Mouse (Mus musculus) left cerebral cortex, postnatal 25 days (tissue): Measurements from ENCODE around the gene Iqsec1. TPM values are rescaled to one million over a fixed set of nuclear protein-coding genes. Genes with fewer than 3 reads are reported as not detected.

Experiments used
- DNase-seq, 2 experiments: peaks; one replicate each; pipeline ENCODE4 v3.0.0; 2022; ENCODE audit warnings: low spot score in 2 of 2, mixed read lengths in 1 of 2
- intact Hi-C: fragments of 180-260 bp; cut with DNase I; formaldehyde crosslinking; loops from one replicate; pipeline ENCODE4 v1.15.1; 2025
- total RNA-seq, 2 experiments: library from RNA; stranded (reverse); gene quantifications; 2 replicates each; pipeline ENCODE4 v1.2.3; 2021

The Iqsec1 gene
- total RNA-seq, 2 experiments from 2014 or later = 317 to 348 TPM

DNA sequence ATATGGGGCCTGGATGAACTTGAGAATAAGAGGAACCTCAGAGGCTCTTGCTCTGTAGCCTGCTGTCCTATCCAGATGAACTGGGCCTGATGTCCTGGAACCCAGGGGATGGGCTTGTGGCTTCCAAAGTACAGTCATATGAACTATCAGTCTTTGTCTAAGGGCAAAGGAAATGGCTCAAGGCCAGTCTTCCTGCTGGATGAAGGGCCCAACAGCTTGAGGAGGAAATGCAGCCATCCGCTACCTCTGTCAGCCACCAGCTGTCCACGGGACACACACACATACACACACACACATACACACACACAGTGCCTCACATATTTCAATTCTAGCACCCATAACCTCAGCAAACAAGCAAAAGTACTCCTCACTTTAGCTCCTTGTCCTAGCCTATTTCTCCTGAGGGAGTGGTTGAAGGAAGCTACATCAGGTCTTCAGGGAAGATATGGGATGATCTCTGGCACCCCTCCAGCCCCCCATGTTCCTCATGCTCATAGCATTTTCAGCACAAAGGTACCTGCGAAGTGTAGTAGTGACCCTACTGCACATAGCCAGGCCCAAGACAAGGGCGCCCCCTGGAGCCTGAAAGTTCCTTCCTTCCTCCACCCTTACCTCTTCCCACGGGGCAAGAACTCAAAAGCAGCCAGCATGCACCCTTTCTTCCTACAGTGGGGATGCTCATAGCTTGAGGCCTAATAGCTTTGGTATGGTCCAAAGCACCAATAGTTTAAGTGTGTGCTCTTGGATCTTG lies 267.3 kb downstream of the Iqsec1 start:
- intact Hi-C loops = no loop called here
- no peak for DNase-seq

GRCm38 (mm10) chr6:90720201-90720600 lies 268.3 kb downstream of the Iqsec1 start:
- intact Hi-C loops = no loop called here

DNA sequence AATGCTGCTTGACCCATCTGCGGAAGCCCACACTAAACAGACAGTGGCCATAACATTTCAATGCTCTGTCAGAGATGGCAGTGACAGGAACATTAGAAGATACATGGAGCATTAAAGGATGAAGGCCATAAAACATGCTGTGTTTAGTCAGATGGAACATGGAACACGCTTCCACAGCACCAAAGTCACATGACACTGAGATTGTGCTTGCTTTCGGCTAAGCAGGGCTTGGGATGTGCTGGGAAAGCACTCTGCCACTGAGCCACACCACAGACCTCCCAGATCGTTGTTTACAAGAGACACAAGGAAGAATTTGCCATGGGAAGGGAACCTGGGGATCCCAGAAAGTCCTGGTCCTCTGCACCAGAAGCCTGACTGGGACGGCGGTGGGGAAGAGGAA lies 269.1 kb downstream of the Iqsec1 start:
- intact Hi-C loops = no loop called here
- no peak for DNase-seq

More at GRCm38 (mm10) chr6:90720201-90720600, 268.3 kb downstream of the Iqsec1 start:
- no peak for DNase-seq

DNA sequence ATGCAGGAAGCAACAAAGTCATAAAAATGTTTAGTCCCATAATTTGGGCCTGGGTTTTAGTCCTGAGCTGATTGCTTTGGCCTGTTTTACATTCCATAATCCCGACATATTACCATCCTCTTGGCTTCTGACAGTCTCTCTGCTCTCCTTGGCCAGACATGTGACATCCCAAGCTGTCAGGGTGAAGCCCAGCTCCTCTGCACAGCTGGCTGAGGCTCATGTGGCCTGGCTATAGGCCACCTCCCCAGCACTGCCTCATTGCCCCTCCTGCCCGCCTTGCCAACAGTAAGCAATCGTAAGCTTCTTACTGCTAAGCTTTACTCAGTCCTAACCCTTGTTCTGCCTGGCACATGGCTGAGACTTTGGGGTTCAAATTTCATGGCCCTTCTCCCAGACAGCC lies 270.0 kb downstream of the Iqsec1 start:
- intact Hi-C loops = no loop called here
- DNase-seq = no peak

GRCm38 (mm10) chr6:90717711-90718110 lies 270.8 kb downstream of the Iqsec1 start:
- intact Hi-C loops = no loop called here
- DNase-seq = no peak

- intact Hi-C loops = no loop called here
- DNase-seq = no peak
Measured at GRCm38 (mm10) chr6:90716853-90717252, 271.6 kb downstream of the Iqsec1 start.

GRCm38 (mm10) chr6:90716066-90716704 lies 272.3 kb downstream of the Iqsec1 start:
- intact Hi-C loops = no loop called here
- DNase-seq = peak in 1 of 2 experiments; percentile 24

DNA sequence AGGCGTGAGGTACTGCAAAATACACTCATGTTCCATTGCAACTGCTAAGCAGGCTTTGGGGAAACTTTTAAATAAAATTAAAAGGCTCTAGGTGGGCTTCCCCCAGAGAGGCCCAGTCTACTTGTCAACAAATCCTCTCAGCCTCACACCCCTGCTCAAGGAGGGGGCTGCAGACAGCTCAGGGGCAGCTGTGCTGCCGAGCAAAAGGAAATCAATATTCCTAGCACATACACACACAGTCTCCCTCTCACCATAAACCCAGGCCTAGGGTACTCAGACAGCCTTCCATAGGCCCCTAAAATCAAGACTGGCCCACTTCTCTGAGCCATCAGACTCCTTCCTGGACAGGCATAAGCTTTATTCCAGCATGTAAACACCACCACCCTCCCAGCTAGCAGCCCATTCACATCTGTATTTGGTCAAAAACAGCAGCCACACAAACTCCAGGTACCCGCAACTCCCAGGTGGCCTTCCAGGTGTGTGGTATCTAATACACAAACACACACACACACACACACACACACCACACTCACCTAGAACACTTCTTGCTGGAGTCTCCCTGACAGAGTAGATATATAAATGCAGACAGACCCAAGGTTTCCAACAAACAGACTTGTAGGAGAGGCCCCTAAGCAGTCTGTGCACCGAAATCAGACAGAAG lies 273.1 kb downstream of the Iqsec1 start:
- intact Hi-C loops = no loop called here
- DNase-seq = no peak

GRCm38 (mm10) chr6:90713650-90714049 lies 274.8 kb downstream of the Iqsec1 start:
- no peak for DNase-seq
- intact Hi-C loops = no loop called here

DNA sequence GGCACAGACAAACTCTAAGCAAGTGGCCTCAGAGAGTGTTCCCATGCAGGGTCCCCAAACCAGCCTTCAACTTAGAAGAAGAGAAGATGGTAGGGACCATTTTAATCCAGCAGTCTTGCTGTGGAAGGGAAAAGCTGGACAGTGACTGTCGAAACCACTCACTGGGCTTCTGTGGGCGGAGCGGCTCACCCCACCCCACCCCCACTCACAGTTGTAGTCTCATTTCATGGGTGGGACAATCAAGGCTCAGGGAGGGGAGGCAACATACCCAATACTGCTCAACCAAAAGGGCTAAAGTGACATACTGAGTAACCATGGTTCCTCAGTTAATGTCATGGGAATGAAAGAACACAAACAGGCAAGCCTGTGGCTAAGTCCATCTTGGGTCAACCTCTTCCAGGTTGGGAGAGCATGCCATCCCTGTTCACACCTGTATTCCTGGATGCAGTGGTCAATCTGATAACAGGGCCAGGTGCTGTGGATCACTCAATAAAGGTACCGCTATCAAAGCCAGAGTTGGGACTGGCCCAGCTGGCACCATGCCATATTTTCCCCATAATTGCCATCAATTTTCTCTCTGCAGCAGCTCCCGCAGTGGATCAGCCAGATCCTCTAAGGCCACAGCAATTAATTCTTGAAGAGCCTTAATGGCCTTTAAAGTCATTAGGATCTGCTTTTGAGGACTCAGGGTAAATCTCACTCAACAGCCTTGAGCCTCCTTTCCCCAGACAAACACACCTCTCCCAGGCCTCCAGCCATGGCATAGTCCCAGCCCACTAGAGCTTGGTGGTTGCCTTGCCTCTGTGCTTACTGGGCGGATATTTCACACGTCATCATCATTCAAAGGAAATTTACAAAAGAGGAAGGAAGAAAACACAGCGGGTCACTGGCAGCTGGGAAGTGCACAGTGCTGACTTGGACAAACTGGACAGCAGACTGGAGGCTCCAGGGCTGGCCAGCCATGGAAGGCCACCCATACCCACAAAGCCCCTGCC lies 275.7 kb downstream of the Iqsec1 start:
- intact Hi-C loops = no loop called here
- DNase-seq = no peak

DNA sequence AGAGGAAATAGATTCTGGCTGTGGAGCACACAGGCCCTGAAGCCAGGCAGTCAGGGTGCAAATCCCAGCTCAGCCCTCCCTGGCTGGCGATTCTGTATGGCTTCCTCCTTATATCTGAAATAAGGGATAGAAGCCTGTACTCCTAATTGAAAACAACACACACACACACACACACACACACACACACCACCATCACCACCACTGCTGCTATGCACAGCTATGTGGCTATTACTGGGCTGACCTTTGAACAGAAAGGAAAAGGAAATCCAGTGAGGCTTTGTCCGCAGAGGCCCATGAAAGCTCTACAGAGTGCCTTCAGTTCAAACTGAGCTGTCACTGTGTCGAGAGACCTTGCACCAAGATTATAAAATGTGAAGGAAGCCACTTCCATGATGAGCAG lies 276.4 kb downstream of the Iqsec1 start:
- DNase-seq = no peak
- intact Hi-C loops = no loop called here

- intact Hi-C loops = no loop called here
- no peak for DNase-seq
Measured at GRCm38 (mm10) chr6:90711476-90712035, 276.9 kb downstream of the Iqsec1 start.

DNA sequence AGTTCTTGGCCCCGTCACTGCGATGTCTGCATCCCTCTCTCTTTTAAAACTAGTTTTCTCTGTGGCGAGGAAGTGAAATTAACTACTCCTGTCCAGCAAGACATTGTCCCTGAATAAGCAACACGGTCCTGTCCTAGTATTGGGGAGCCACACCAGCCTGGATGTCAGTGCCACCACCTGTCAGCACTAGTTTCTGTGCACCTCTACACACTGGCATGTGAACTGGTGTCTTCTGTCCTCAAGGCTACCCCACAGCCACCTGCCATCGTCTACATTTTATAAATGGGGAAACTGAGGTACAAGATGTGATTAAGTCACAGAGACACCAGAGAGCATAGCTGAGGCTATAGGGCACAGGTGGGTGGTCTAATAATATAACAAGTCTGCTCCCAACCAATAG lies 277.7 kb downstream of the Iqsec1 start:
- intact Hi-C loops = no loop called here
- no peak for DNase-seq

DNA sequence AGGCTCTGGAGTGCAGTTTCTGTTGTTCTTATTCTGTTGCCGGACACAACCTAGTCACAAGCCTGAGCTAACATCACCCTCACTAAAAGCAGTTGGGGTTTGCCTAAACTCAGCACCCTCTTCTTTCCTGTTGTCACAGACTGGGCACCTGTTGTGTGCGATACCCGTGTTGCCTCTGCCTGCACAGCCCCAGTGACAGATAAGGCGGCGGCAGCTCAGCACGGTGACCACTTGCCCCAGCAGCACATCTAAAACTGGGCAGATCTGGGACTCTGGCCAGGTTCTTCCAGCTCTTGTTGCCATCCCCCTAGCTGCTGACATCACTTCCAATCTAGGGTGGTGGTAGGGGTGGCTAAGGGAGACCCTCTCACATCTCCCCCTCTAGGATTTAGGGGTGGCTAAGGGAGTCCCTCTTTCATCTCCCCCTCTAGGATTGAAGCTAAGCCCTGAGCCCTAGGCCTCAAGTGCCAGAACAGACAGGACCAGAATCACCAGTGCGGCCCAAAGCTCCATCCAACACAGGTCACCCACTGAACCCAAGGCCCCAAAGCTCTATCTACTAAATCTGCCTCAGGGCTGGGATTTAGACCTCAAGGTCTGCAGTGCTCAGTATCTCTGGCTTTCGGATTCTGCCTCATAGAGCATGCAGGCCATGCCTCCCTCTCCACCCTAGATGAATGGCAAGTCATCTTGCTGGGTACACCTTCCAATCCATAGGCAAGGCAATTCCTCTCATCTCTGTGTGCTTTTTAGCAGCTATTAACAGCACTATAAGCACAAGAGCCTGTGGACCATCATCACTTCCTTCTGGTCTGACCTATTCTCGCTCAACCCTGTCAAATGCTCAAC lies 278.3 kb downstream of the Iqsec1 start:
- intact Hi-C loops = no loop called here
- DNase-seq = no peak

GRCm38 (mm10) chr6:90708061-90708618 lies 280.3 kb downstream of the Iqsec1 start:
- DNase-seq = no peak
- intact Hi-C loops = no loop called here

GRCm38 (mm10) chr6:90707143-90707542 lies 281.3 kb downstream of the Iqsec1 start:
- DNase-seq = no peak
- intact Hi-C loops = no loop called here

- intact Hi-C loops = no loop called here
- DNase-seq = peak; percentile 41 to 67
Measured at GRCm38 (mm10) chr6:90706490-90706889, 282.0 kb downstream of the Iqsec1 start.

GRCm38 (mm10) chr6:90705738-90706137 lies 282.7 kb downstream of the Iqsec1 start:
- DNase-seq = no peak
- intact Hi-C loops = no loop called here
